Mouse (Mus musculus): ENCODE results near the gene Eif5b. TPM values are rescaled to one million over a fixed set of nuclear protein-coding genes. Genes with fewer than 3 reads are reported as not detected.
"Not testable (repeated sequence)": the region's sequence is repeated elsewhere in the genome, so short reads cannot be mapped to it uniquely, and the experiment has no call there.

Eif5b gene
- 70.2 and 75.0 TPM in 2 replicates for total RNA-seq (2014; fragmentation: Nextera tagmentation)
- 40.3 and 66.8 TPM in 2 replicates for total RNA-seq (2017)

DNA sequence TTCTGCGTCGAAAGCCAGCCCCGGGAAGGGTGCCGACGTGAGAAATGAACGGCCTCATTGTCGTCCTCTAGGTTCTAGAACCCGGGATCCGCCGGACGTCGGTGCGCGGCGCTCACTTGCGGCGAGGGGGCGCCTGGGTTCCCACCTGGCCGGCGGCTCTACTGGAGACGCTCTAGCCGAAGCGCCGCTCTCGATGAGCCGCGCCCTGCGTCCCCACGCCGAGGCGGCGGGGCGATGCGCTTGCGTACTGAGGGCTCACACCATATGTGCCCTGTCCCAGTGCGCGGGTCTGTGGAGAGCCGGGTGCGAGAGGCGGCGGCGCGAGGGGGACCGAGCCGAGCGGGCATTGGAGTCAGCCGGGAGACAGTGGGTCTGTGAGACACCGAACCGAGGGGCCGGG, at the start of gene Eif5b, which contains the start of gene Txndc9:
Gene Eif5b (plus strand): TSS at position 144 of the 400 bp plus-strand sequence.
Gene Txndc9 (minus strand): TSS at position 27 of the 400 bp plus-strand sequence.
- ATAC-seq (replicated peaks; ENCODE audit: low FRiP score, low TSS enrichment, poor library complexity, severe bottlenecking): peak; percentile 75

DNA sequence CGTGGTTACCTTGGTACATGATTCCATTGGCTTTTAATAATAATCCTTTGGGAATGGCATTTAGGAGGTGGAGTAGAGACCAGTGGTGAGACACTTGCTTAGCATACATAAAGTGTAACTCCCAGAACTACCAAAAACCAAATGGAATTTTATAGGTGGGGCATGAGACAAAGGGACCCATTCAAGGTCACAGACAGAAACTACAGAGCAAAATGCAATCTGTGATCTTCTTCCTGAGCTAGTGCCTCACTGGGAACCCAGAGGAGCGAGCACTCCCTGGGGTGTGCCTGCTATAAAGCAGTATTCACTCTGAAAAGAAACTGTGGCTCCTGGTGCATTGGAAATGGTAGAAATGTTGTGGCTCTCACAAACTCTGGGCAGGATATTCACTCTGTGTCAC, 48.9 kb upstream of the Eif5b start:
- ATAC-seq (replicated peaks; ENCODE audit: low FRiP score, low TSS enrichment, poor library complexity, severe bottlenecking): no peak

DNA sequence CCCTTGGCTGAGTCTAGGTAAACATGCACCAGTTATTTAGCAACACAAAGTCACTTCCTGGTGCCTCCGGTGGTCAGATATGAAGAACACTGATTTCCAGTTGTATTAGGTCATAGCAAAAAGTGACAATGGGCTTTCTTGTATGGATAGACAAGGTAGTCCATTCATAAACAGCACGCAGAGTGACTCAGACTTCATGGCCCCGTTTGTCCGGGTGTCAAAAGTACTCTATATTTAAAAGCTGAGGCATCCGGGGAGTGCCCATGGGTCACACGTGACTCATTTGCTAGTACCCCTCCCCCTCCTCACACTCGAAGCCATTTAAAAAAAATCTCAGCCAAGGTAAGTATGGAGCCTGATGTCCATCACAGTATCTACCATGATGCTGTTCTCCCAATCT, 43.0 kb upstream of the Eif5b start:
- ATAC-seq (replicated peaks; ENCODE audit: low FRiP score, low TSS enrichment, poor library complexity, severe bottlenecking): no peak

DNA sequence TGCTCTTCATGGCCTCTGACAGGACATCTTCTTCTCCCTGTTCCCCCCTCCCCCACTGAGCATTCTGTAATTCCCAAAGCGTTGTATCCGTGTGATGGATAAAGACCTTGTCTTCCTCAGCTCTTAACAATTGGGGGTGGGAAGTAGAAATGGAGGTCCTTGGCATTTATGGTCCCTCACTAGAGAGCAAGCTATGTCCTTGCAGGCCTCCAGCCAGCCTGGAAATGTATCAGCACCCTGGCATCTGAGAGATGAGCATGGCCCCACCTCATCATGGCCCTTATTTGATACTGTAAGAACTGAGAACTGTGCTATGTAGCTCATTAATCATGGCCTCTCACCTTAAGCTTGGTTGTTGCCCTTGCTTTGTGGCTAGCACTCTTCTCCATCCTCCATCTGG, 42.6 kb upstream of the Eif5b start:
- ATAC-seq (replicated peaks; ENCODE audit: low FRiP score, low TSS enrichment, poor library complexity, severe bottlenecking): no peak

GRCm38 (mm10) chr1:37956690-37957431, 40.9 kb upstream of the Eif5b start:
- ATAC-seq (replicated peaks; ENCODE audit: low FRiP score, low TSS enrichment, poor library complexity, severe bottlenecking): no peak

DNA sequence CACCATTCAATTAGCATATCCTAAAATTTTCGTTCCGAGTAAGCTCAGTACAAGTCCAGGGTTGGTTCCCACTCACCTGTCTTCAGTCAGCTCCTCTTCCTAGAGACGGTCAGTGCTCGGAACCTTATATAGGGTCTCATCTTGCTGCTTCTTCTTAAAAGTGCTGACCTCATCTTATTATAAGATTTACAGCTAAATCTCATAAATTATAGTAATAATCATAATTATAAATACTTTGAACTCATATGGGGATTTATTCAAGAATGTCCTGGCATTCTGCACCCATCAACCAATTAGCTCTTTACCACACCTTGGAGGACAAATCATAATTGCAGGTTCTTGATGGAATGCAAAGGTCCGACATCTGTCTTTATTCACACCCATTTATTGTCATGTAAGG, 40.2 kb upstream of the Eif5b start, which contains the start of gene Lyg1:
Gene Lyg1 (minus strand): TSS at position 101 of the 400 bp plus-strand sequence.
- ATAC-seq (replicated peaks; ENCODE audit: low FRiP score, low TSS enrichment, poor library complexity, severe bottlenecking): no peak

DNA sequence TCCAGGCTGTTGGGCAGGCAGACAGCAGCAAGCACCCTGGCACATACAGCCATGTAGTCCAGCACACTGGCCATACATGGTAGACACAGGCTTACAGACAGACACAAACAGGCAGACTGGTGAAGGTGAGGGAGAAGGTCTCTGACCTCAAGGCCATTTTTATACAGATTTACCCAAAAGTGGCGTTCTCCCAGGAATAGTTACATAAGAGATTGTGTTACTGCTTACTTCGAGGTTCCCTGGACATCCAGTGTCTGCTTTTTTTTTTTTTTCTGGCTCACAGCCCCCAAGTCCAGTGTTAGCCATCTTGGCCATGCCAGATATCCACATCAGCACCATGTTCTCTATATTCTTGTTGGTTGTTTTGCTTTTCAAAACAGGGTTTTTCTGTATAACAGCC, 39.3 kb upstream of the Eif5b start:
- no peak for ATAC-seq (replicated peaks; ENCODE audit: low FRiP score, low TSS enrichment, poor library complexity, severe bottlenecking)

- ATAC-seq (replicated peaks; ENCODE audit: low FRiP score, low TSS enrichment, poor library complexity, severe bottlenecking): no peak
These were observed 38.3 kb upstream of the Eif5b start for GRCm38 (mm10) chr1:37959486-37959885.

DNA sequence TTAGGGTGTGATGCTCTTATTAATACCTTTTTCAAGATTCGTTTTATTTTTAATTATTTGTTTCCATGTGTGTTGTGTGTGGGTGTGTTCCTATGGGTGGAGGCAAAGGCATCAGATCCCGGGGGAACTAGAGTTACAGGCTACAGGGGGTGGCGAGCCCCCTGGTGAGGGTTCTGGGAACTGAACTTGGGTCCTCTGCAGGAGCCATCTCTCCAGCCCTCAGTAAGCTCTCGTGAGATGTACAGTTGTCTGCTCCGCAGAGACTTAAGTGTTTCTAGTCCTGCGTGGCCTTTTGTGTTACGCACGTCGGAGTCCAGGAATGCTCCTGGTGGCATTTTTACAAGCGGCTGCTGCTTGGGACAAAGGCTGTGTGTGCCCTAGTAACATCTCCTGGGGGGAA, 32.2 kb upstream of the Eif5b start:
- ATAC-seq (replicated peaks; ENCODE audit: low FRiP score, low TSS enrichment, poor library complexity, severe bottlenecking): no peak

- no peak for ATAC-seq (replicated peaks; ENCODE audit: low FRiP score, low TSS enrichment, poor library complexity, severe bottlenecking)
These were observed 29.1 kb upstream of the Eif5b start for GRCm38 (mm10) chr1:37968746-37969145.

GRCm38 (mm10) chr1:37971520-37971919, 26.3 kb upstream of the Eif5b start:
- ATAC-seq (replicated peaks; ENCODE audit: low FRiP score, low TSS enrichment, poor library complexity, severe bottlenecking): no peak

GRCm38 (mm10) chr1:37976666-37977065, 21.1 kb upstream of the Eif5b start:
- not testable (repeated sequence) for ATAC-seq (replicated peaks; ENCODE audit: low FRiP score, low TSS enrichment, poor library complexity, severe bottlenecking)

DNA sequence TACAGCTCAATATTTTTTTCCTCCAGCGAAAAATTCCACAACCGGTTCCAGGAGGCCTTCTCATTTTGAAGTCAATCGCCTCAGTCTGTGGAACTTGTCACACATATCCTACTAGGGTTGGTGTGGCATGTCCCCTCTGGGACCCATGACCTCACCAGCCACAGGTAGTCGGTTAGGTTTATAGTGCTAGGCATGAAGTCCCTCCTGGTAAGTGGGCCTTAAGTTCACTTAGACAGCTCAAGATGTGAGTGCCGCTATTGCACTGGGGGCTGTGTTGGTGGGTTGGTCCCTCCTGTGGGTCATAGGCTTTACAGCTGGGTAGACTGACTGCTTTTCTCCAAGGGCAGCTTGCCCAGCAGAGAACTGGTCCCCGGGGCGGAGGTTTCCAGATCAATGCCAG, 20.5 kb upstream of the Eif5b start:
- no peak for ATAC-seq (replicated peaks; ENCODE audit: low FRiP score, low TSS enrichment, poor library complexity, severe bottlenecking)

DNA sequence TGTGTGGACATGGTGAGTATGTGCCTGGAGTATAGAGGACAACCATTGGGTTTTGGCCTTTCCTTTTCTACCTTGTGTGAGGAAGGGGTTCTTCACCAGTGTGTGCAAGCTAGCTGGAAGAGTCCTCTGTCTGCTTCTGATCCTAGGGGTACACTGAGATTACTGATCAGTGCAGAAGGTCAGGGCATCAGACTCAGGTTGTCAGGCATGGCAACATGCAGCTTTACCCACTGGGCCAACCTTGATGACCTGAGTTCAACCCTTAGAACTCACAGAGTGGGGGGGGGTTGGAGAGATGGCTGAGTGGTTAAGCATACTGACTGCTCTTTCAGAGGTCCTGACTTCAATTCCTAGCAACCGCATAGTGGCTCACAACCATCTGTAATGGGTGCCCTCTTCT, 13.5 kb upstream of the Eif5b start:
- no peak for ATAC-seq (replicated peaks; ENCODE audit: low FRiP score, low TSS enrichment, poor library complexity, severe bottlenecking)

DNA sequence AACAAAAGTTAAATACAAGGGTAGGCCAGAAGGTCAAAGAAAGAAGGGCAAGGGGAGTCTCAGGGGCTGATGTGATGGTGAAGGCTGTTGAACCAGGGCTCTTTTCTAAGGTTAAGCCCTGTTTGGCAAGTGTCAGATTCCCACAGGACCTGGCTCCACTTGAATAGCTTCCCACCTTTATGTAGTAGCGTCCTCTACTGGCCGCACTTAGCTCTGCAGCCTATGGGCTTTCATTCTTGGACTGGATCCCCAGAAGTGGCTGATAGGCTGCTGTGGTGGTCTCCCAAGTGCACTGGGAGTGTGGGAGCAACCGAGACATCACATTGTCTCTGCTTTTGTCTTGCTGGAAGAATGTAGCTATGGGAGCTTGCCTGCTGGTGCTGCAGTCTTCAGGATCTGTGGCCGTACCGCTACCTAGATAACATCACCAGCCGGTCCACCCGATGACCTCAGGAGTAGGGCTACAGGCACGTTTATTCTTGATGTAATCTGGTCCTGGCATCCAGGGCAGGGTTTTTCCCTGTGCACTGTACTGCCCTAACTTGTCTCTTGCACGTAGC, 12.0 kb upstream of the Eif5b start:
- ATAC-seq (replicated peaks; ENCODE audit: low FRiP score, low TSS enrichment, poor library complexity, severe bottlenecking): peak; percentile 26; the same call in 1 of the 2 replicates

- no peak for ATAC-seq (replicated peaks; ENCODE audit: low FRiP score, low TSS enrichment, poor library complexity, severe bottlenecking)
These were observed 10.0 kb upstream of the Eif5b start for GRCm38 (mm10) chr1:37987856-37988255.

DNA sequence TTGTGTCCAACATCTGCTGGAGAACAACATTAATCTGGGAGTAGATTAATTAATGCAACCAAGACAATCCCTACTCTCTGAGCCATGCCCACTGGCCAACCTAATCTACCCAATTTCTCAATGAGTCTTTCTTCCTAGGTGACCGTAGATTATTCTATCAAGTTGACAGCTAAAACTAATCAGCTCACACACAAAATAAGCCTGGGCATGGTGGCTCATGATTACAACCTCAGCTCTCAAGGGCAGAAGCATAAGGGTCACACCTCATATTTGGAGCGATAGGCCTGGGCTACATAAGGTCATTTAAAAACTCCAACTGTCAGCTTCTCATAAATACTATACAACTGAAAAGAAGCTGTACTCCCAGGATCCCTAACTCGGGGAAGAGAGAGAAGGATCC, 1.6 kb upstream of the Eif5b start:
- ATAC-seq (replicated peaks; ENCODE audit: low FRiP score, low TSS enrichment, poor library complexity, severe bottlenecking): no peak

- peak; percentile 92 for ATAC-seq (replicated peaks; ENCODE audit: low FRiP score, low TSS enrichment, poor library complexity, severe bottlenecking)
These were observed 829 bp upstream of the Eif5b start for GRCm38 (mm10) chr1:37996877-37997484.

DNA sequence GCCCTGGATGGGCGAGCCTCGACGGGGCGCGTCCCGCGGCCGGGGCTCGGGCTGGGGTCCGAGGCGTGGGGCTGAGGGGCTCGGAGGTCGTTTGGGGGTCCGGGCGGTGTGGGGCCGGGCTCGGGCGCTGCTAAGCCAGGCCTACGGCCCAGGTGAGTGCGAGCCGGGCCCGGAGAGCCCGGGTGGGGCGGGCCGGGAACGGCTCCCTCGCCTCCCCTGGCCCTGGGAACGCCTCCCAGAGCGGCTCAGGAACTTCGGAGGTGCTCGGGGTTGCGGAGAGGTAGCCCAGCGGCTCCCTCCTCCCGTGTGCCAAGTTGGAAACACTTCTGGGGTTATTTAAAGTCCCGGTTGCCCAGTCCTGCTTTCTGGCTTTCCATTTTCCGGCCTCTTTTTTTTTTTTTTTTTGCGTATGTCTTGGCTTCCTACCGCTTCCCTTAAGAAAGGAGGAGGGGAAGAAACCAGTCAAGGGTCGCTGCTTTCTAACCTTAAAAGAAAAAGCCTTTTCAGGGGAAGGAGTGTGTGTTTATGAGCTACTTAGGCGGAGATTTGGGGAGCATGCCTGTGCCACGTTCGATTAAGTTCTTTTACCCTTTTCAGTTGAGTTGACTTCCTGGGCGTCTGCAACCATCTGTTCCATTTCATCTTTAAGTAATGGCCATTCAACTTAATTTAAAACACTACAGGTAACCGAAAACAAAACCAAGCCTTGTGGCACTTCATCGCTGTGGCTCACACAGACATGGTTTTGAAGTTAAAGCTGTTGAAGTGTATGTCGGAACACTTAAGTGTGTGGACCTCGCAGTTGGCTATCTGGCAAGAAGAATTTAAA, 775 bp downstream of the Eif5b start:
- ATAC-seq (replicated peaks; ENCODE audit: low FRiP score, low TSS enrichment, poor library complexity, severe bottlenecking): no peak

DNA sequence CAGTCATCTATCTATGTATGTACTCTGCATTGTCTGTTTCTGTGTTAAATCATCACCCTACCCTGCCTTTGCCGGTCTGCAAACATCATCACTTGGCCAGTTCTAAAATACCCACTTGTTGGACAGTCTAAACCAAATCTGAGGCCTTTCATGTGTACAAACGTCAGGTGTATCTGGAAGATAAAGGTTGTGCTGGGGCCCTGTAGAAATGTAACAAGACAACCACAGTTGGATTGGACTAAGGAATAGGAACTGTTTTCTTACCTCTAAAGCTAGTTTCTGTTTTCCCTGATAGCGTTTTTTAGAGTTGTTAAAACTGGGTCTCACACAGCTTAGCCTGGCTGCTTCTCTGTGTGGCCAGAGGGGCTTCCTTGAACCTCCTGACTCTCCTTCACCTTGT, 1.7 kb downstream of the Eif5b start:
- 0 out of 2 replicates have a peak, but pooled peaks have one; percentile 15 for ATAC-seq (replicated peaks; ENCODE audit: low FRiP score, low TSS enrichment, poor library complexity, severe bottlenecking)

Data from megakaryocyte-erythroid progenitor cell, adult 5-6 weeks (primary cell).